In genomic region chr12:16630152-16630865, GRCm38 (mm10) we compare ENCODE assay signal across 14 mouse cellular contexts. TPM values are rescaled to one million over a fixed set of nuclear protein-coding genes. Genes with fewer than 3 reads are reported as not detected.
DNase-seq lines count a peak whose midpoint lies in the region; ATAC-seq and TF ChIP-seq lines count a peak whose summit lies in the region.
"Had no signal": no experiment of that assay in that cellular context is flagged by ENCODE, and none has a peak within 500 bp of the region (broad histone marks: within the 10 kb centered on the region; RNA-seq: fewer than 3 reads in every experiment).

No protein-coding gene starts in this region.

- peak; percentile 65 to 70 for DNase-seq in cerebellum, postnatal 10 days
- no peak for DNase-seq in cerebellum, adult 18-20 months
- peak; percentile 36 for DNase-seq in lung, postnatal 14 days
- no peak for DNase-seq in lung, adult 2 months
- peak; percentile 95 for DNase-seq in kidney, adult 2 months
- peak; percentile 63 for DNase-seq in testis, postnatal 10 days (ENCODE audit: low spot score)
- no peak for DNase-seq in hindbrain, embryonic 11.5 days (ENCODE audit: low spot score)
- DNase-seq in Muller cell, postnatal 12 days (ENCODE audit: inconsistent ontology term): no peak
- DNase-seq: lung, embryonic 14.5 days; spleen, adult 18-20 months; thymus, postnatal 25 days had no signal

- TF ChIP-seq POLR2A in lung, adult 2 months (IDR thresholded peaks at IDR 0.05; ENCODE audit: borderline replicate concordance, extremely low read depth, low read depth, low read length): no peak
- no peak for TF ChIP-seq POLR2A in kidney, adult 2 months (IDR thresholded peaks at IDR 0.05; ENCODE audit: low read depth, low read length)

- peaks cover 2% of the 10 kb centered on the region; the same call in 1 of the 2 replicates for H3K4me1 ChIP-seq in lung, adult 2 months (ENCODE audit: control insufficient read depth, insufficient read depth, low read length)
- peaks cover 25% of the 10 kb centered on the region; the same call in 1 of the 2 replicates for H3K4me1 ChIP-seq in kidney, adult 2 months (ENCODE audit: control insufficient read depth, insufficient read depth, low read length)
- H3K4me1 ChIP-seq in hindbrain, embryonic 11.5 days (replicated peaks; ENCODE audit: control insufficient read depth, insufficient read depth, low read length): no peaks in the 10 kb centered on the region

- WGBS in lung, adult 2 months: 49% methylated on average over 7 of the region's 7 CpGs
- WGBS in kidney, adult 2 months: 30% methylated on average over 7 of the region's 7 CpGs
- WGBS in hindbrain, embryonic 11.5 days: 78% methylated on average over 7 of the region's 7 CpGs

- no peaks in the 10 kb centered on the region for H3K36me3 ChIP-seq in kidney, adult 2 months (ENCODE audit: control insufficient read depth, insufficient read depth, low read length)
- no peaks in the 10 kb centered on the region for H3K36me3 ChIP-seq in hindbrain, embryonic 11.5 days (ENCODE audit: control insufficient read depth, insufficient read depth, low read length)

- no peak overlapping the region for H3K4me3 ChIP-seq in lung, adult 2 months (replicated peaks; ENCODE audit: extremely low read depth, low read depth, low read length)
- no peak overlapping the region for H3K4me3 ChIP-seq in kidney, adult 2 months (ENCODE audit: insufficient read depth, low read depth, low read length)
- no peak overlapping the region for H3K4me3 ChIP-seq in hindbrain, embryonic 11.5 days (ENCODE audit: low read depth, low read length)
- H3K4me3 ChIP-seq: erythroblast, embryonic 14.5 days; left cerebral cortex, adult 2 months had no signal

- ATAC-seq in hindbrain, embryonic 11.5 days (ENCODE audit: low FRiP score): no peak
- ATAC-seq: hindbrain, postnatal 0 days had no signal

- H3K27me3 ChIP-seq in kidney, adult 2 months (replicated peaks; ENCODE audit: control insufficient read depth, insufficient read depth, low read length): no peaks in the 10 kb centered on the region
- no peaks in the 10 kb centered on the region for H3K27me3 ChIP-seq in hindbrain, embryonic 11.5 days (ENCODE audit: control insufficient read depth, insufficient read depth, low read length)

- TF ChIP-seq CTCF in lung, adult 2 months (IDR thresholded peaks at IDR 0.05; ENCODE audit: insufficient read depth, low read length): no peak
- TF ChIP-seq CTCF in kidney, adult 2 months (conservative IDR thresholded peaks at IDR 0.05; ENCODE audit: insufficient read depth, insufficient read length, low read depth, low read length): no peak

- H3K9ac ChIP-seq in hindbrain, embryonic 11.5 days (ENCODE audit: low read depth, low read length): no peak overlapping the region
- H3K9ac ChIP-seq: lung, embryonic 14.5 days had no signal

- no peaks in the 10 kb centered on the region for H3K9me3 ChIP-seq in hindbrain, embryonic 11.5 days (ENCODE audit: control insufficient read depth, low read length)

- no peak overlapping the region for H3K4me2 ChIP-seq in hindbrain, embryonic 11.5 days (replicated peaks; ENCODE audit: low read depth, low read length)
- H3K4me2 ChIP-seq: lung, embryonic 14.5 days had no signal

- H3K27ac ChIP-seq in kidney, adult 2 months (ENCODE audit: insufficient read depth, low read depth, low read length): peak overlapping the region; percentile 91
- no peak overlapping the region for H3K27ac ChIP-seq in hindbrain, embryonic 11.5 days (ENCODE audit: low read depth, low read length)
- H3K27ac ChIP-seq: hindbrain, postnatal 0 days; left cerebral cortex, adult 2 months had no signal

RNA-seq across cellular contexts. Expression of gene Lpin1, which starts 19.5 kb away (rescaled TPM):
- 23.7 and 29.1 TPM in 2 replicates for polyA plus RNA-seq in lung, adult 2 months (2012; rRNA removed)
- 33.5 and 34.2 TPM in 2 replicates for polyA plus RNA-seq in kidney, adult 2 months (2012; rRNA removed)
- 11.0 and 13.3 TPM in 2 replicates for polyA plus RNA-seq in hindbrain, embryonic 11.5 days (2014; fragmentation: Nextera tagmentation; extraction: Ambion mirVana)

RNA-seq across cellular contexts. Expression of gene Ntsr2, which starts 22.9 kb away (rescaled TPM):
- 0.97 and 1.0 TPM in 2 replicates for polyA plus RNA-seq in lung, adult 2 months (2012; rRNA removed)
- 0.27 and 0.30 TPM in 2 replicates for polyA plus RNA-seq in kidney, adult 2 months (2012; rRNA removed)
- 0.09 TPM in 1 of 2 replicates, not detected in the other for polyA plus RNA-seq in hindbrain, embryonic 11.5 days (2014; fragmentation: Nextera tagmentation; extraction: Ambion mirVana)
- polyA plus RNA-seq: erythroblast, embryonic 14.5 days; lung, embryonic 14.5 days had no signal

Comparison
In these comparisons a context has a peak if more than half of its experiments do, and no peak if none do; other contexts are left out.
1. DNase-seq: peak in cerebellum, postnatal 10 days (2 of 2), lung, postnatal 14 days (single experiment), kidney, adult 2 months (single experiment) and testis, postnatal 10 days (single experiment); none in cerebellum, adult 18-20 months (0 of 2), lung, adult 2 months (single experiment), hindbrain, embryonic 11.5 days (single experiment) and Muller cell, postnatal 12 days (single experiment).